Mouse (Mus musculus) layer of hippocampus, adult 2 months (tissue): ENCODE measurements around the gene Prrc2b. TPM values are rescaled to one million over a fixed set of nuclear protein-coding genes. Genes with fewer than 3 reads are reported as not detected.

ENCODE experiments used
- DNase-seq, 2 experiments: peaks; one replicate each; pipeline ENCODE4 v3.0.0; 2022; ENCODE audit warnings: low spot score in 2 of 2
- H3K27ac ChIP-seq: fragments of 200-600 bp; 2 replicates; pipeline ENCODE4 v1.8.1; 2022
- H3K4me3 ChIP-seq: fragments of 200-600 bp; 2 replicates; pipeline ENCODE4 v1.8.1; 2022; ENCODE audit warnings: mild to moderate bottlenecking
- CTCF ChIP-seq: fragments of 200-600 bp; conservative IDR thresholded peaks from 2 replicates; pipeline ENCODE4 v1.8.1; 2022; ENCODE audit warnings: antibody characterized with exemption, mild to moderate bottlenecking, moderate library complexity
- total RNA-seq, 2 experiments: library from RNA; stranded (reverse); gene quantifications; 2 replicates each; pipeline ENCODE4 v1.2.3; 2021

The Prrc2b gene
- total RNA-seq, 2 experiments from 2014 or later, result 288 to 305 TPM

GRCm38 (mm10) chr2:32187019-32187551 is 36.2 kb downstream of the Prrc2b start:
- peak overlapping the region; percentile 86 for H3K27ac ChIP-seq
- no peak for TF ChIP-seq CTCF
- H3K4me3 ChIP-seq, result no peak overlapping the region
- DNase-seq, result peak; percentile 72 to 78

GRCm38 (mm10) chr2:32187649-32188048 is 36.8 kb downstream of the Prrc2b start:
- DNase-seq, result no peak

GRCm38 (mm10) chr2:32189060-32189681 is 38.3 kb downstream of the Prrc2b start:
- H3K27ac ChIP-seq, result no peak overlapping the region
- no peak overlapping the region for H3K4me3 ChIP-seq
- TF ChIP-seq CTCF, result no peak
- DNase-seq, result no peak

More at GRCm38 (mm10) chr2:32187649-32188048, 36.8 kb downstream of the Prrc2b start:
- peak overlapping the region; percentile 86 for H3K27ac ChIP-seq
- no peak for TF ChIP-seq CTCF
- no peak overlapping the region for H3K4me3 ChIP-seq

GRCm38 (mm10) chr2:32190620-32191019 is 39.7 kb downstream of the Prrc2b start:
- H3K4me3 ChIP-seq, result no peak overlapping the region
- peak; percentile 12; the same call in 1 of the 2 replicates for TF ChIP-seq CTCF
- DNase-seq, result no peak
- 0 out of 2 replicates have a peak overlapping the region, but pooled peaks have one; percentile 36 for H3K27ac ChIP-seq

- no peak overlapping the region for H3K27ac ChIP-seq
- no peak overlapping the region for H3K4me3 ChIP-seq
- DNase-seq, result peak in 1 of 2 experiments; percentile 58
- peak; percentile 73 for TF ChIP-seq CTCF
Measured at GRCm38 (mm10) chr2:32191872-32192507, 41.1 kb downstream of the Prrc2b start.

- no peak for DNase-seq
- Histone ChIP-seq H3K27ac (0 out of 2 replicates have a peak overlapping the region, but pooled peaks have one; percentile 37), H3K4me3 (no peak overlapping the region)
- peak; percentile 58 for TF ChIP-seq CTCF
Measured at GRCm38 (mm10) chr2:32198977-32199376, 48.1 kb downstream of the Prrc2b start.

GRCm38 (mm10) chr2:32200033-32200432 is 49.2 kb downstream of the Prrc2b start:
- TF ChIP-seq CTCF, result no peak
- no peak overlapping the region; the same call in 1 of the 2 replicates for H3K27ac ChIP-seq
- no peak for DNase-seq
- H3K4me3 ChIP-seq, result no peak overlapping the region

GRCm38 (mm10) chr2:32200712-32201111 is 49.8 kb downstream of the Prrc2b start:
- no peak for TF ChIP-seq CTCF
- no peak for DNase-seq
- Histone ChIP-seq H3K27ac (peak overlapping the region; percentile 46), H3K4me3 (no peak overlapping the region)

GRCm38 (mm10) chr2:32201527-32201926 is 50.6 kb downstream of the Prrc2b start:
- DNase-seq, result peak in 1 of 2 experiments; percentile 38
- TF ChIP-seq CTCF, result no peak
- no peak overlapping the region for H3K4me3 ChIP-seq
- H3K27ac ChIP-seq, result peak overlapping the region; percentile 72

- no peak overlapping the region for H3K27ac ChIP-seq
- TF ChIP-seq CTCF, result no peak
Measured at GRCm38 (mm10) chr2:32203853-32204252, 53.0 kb downstream of the Prrc2b start.

GRCm38 (mm10) chr2:32207682-32208081 is 56.8 kb downstream of the Prrc2b start:
- H3K4me3 ChIP-seq, result no peak overlapping the region
- H3K27ac ChIP-seq, result no peak overlapping the region
- no peak for DNase-seq
- TF ChIP-seq CTCF, result no peak

More at GRCm38 (mm10) chr2:32203853-32204252, 53.0 kb downstream of the Prrc2b start:
- H3K4me3 ChIP-seq, result no peak overlapping the region
- no peak for DNase-seq

GRCm38 (mm10) chr2:32211689-32212088 is 60.8 kb downstream of the Prrc2b start:
- H3K4me3 ChIP-seq, result no peak overlapping the region
- TF ChIP-seq CTCF, result no peak
- no peak for DNase-seq
- no peak overlapping the region for H3K27ac ChIP-seq

- no peak for TF ChIP-seq CTCF
- Histone ChIP-seq H3K27ac (no peak overlapping the region; the same call in 1 of the 2 replicates), H3K4me3 (no peak overlapping the region)
- DNase-seq, result no peak
Measured at GRCm38 (mm10) chr2:32213000-32213399, 62.1 kb downstream of the Prrc2b start.

GRCm38 (mm10) chr2:32215576-32215975 is 64.7 kb downstream of the Prrc2b start:
- no peak for TF ChIP-seq CTCF
- DNase-seq, result no peak
- H3K4me3 ChIP-seq, result no peak overlapping the region
- no peak overlapping the region for H3K27ac ChIP-seq
